Mouse (Mus musculus): Measurements from ENCODE around the gene Ppp2r5e. TPM values are rescaled to one million over a fixed set of nuclear protein-coding genes. Genes with fewer than 3 reads are reported as not detected.

Gene Ppp2r5e
- polyA plus RNA-seq, 1 experiment from 2014 or later: 19.3 TPM

- H3K4me1 ChIP-seq: peaks cover 6% of the 10 kb centered on the region; the same call in 1 of the 2 replicates
- no peak overlapping the region for H3K27ac ChIP-seq (replicated peaks)
- no peaks in the 10 kb centered on the region for H3K9me3 ChIP-seq (replicated peaks)
- H3K4me3 ChIP-seq (replicated peaks): no peak overlapping the region
- H3K4me2 ChIP-seq: no peak overlapping the region; the same call in 1 of the 2 replicates
- no peaks in the 10 kb centered on the region for H3K36me3 ChIP-seq
- no peaks in the 10 kb centered on the region for H3K27me3 ChIP-seq (replicated peaks)
- no peak for ATAC-seq (ENCODE audit: low FRiP score)
- WGBS: 47% methylated on average over 3 of the region's 3 CpGs
- no peak overlapping the region for H3K9ac ChIP-seq (replicated peaks)
Measured at GRCm38 (mm10) chr12:75615556-75615955, 19.5 kb upstream of the Ppp2r5e start.

- peaks cover 6% of the 10 kb centered on the region; the same call in 1 of the 2 replicates for H3K4me1 ChIP-seq
- WGBS: 73% methylated on average over 7 of the region's 7 CpGs
- no peak overlapping the region for H3K4me2 ChIP-seq
- no peak overlapping the region for H3K27ac ChIP-seq (replicated peaks)
- no peaks in the 10 kb centered on the region for H3K9me3 ChIP-seq (replicated peaks)
- H3K9ac ChIP-seq (replicated peaks): no peak overlapping the region
- H3K4me3 ChIP-seq (replicated peaks): no peak overlapping the region
- H3K36me3 ChIP-seq: no peaks in the 10 kb centered on the region
- H3K27me3 ChIP-seq (replicated peaks): no peaks in the 10 kb centered on the region
- ATAC-seq (ENCODE audit: low FRiP score): no peak
Measured at GRCm38 (mm10) chr12:75612711-75613110, 16.7 kb upstream of the Ppp2r5e start.

- Histone ChIP-seq H3K4me2 (no peak overlapping the region), H3K4me1 (peaks cover 9% of the 10 kb centered on the region), H3K27ac (replicated peaks) (no peak overlapping the region), H3K36me3 (no peaks in the 10 kb centered on the region), H3K9ac (replicated peaks) (no peak overlapping the region), H3K27me3 (replicated peaks) (no peaks in the 10 kb centered on the region), H3K9me3 (replicated peaks) (no peaks in the 10 kb centered on the region), H3K4me3 (replicated peaks) (no peak overlapping the region)
- no peak for ATAC-seq (ENCODE audit: low FRiP score)
- 24% methylated on average over 4 of the region's 4 CpGs for WGBS
Measured at GRCm38 (mm10) chr12:75599490-75599889, 3.4 kb upstream of the Ppp2r5e start.

- H3K4me3 ChIP-seq (replicated peaks): no peak overlapping the region
- no peak overlapping the region for H3K27ac ChIP-seq (replicated peaks)
- no peaks in the 10 kb centered on the region for H3K9me3 ChIP-seq (replicated peaks)
- no peaks in the 10 kb centered on the region for H3K27me3 ChIP-seq (replicated peaks)
- H3K4me1 ChIP-seq: peaks cover 14% of the 10 kb centered on the region
- H3K9ac ChIP-seq (replicated peaks): no peak overlapping the region
- no peak for ATAC-seq (ENCODE audit: low FRiP score)
- no peak overlapping the region for H3K4me2 ChIP-seq
- H3K36me3 ChIP-seq: no peaks in the 10 kb centered on the region
- WGBS: 74% methylated on average over 4 of the region's 4 CpGs
Measured at GRCm38 (mm10) chr12:75598988-75599387, 2.9 kb upstream of the Ppp2r5e start.

- H3K9ac ChIP-seq (replicated peaks): no peak overlapping the region
- no peak overlapping the region for H3K4me2 ChIP-seq
- no peaks in the 10 kb centered on the region for H3K27me3 ChIP-seq (replicated peaks)
- H3K27ac ChIP-seq (replicated peaks): no peak overlapping the region
- ATAC-seq (ENCODE audit: low FRiP score): no peak
- WGBS: 80% methylated on average over 4 of the region's 4 CpGs
- H3K9me3 ChIP-seq (replicated peaks): no peaks in the 10 kb centered on the region
- no peak overlapping the region for H3K4me3 ChIP-seq (replicated peaks)
- peaks cover 7% of the 10 kb centered on the region; the same call in 1 of the 2 replicates for H3K36me3 ChIP-seq
- H3K4me1 ChIP-seq: peaks cover 26% of the 10 kb centered on the region
Measured at GRCm38 (mm10) chr12:75597707-75598106, 1.7 kb upstream of the Ppp2r5e start.

GRCm38 (mm10) chr12:75595291-75596153 is 523 bp downstream of the Ppp2r5e start:
- Histone ChIP-seq H3K4me3 (replicated peaks) (peak overlapping the region; percentile 88), H3K9ac (replicated peaks) (peak overlapping the region; percentile 98), H3K4me2 (peak overlapping the region; percentile 84), H3K27me3 (replicated peaks) (no peaks in the 10 kb centered on the region), H3K36me3 (peaks cover 16% of the 10 kb centered on the region), H3K9me3 (replicated peaks) (no peaks in the 10 kb centered on the region), H3K4me1 (peaks cover 27% of the 10 kb centered on the region), H3K27ac (replicated peaks) (peak overlapping the region; percentile 95)
- under 1% methylated on average over 51 of the region's 97 CpGs for WGBS
- peak; percentile 33 for ATAC-seq (ENCODE audit: low FRiP score)

- no peak overlapping the region for H3K27ac ChIP-seq (replicated peaks)
- H3K9me3 ChIP-seq (replicated peaks): no peaks in the 10 kb centered on the region
- H3K9ac ChIP-seq (replicated peaks): peak overlapping the region; percentile 29
- H3K4me1 ChIP-seq: peaks cover 27% of the 10 kb centered on the region
- no peak for ATAC-seq (ENCODE audit: low FRiP score)
- peak overlapping the region; percentile 84 for H3K4me2 ChIP-seq
- no peaks in the 10 kb centered on the region for H3K27me3 ChIP-seq (replicated peaks)
- peak overlapping the region; percentile 88 for H3K4me3 ChIP-seq (replicated peaks)
- peaks cover 20% of the 10 kb centered on the region for H3K36me3 ChIP-seq
- WGBS: 38% methylated on average over 5 of the region's 5 CpGs
Measured at GRCm38 (mm10) chr12:75594404-75594803, 1.6 kb downstream of the Ppp2r5e start.

GRCm38 (mm10) chr12:75593817-75594216 is 2.2 kb downstream of the Ppp2r5e start:
- H3K4me3 ChIP-seq (replicated peaks): peak overlapping the region; percentile 88
- H3K36me3 ChIP-seq: peaks cover 23% of the 10 kb centered on the region
- ATAC-seq (ENCODE audit: low FRiP score): no peak
- H3K27me3 ChIP-seq (replicated peaks): no peaks in the 10 kb centered on the region
- H3K4me2 ChIP-seq: peak overlapping the region; percentile 84
- no peaks in the 10 kb centered on the region for H3K9me3 ChIP-seq (replicated peaks)
- no peak overlapping the region for H3K9ac ChIP-seq (replicated peaks)
- WGBS: 74% methylated on average over 4 of the region's 4 CpGs
- no peak overlapping the region for H3K27ac ChIP-seq (replicated peaks)
- H3K4me1 ChIP-seq: peaks cover 27% of the 10 kb centered on the region

GRCm38 (mm10) chr12:75587501-75587900 is 8.5 kb downstream of the Ppp2r5e start:
- Histone ChIP-seq H3K27ac (replicated peaks) (no peak overlapping the region), H3K27me3 (replicated peaks) (no peaks in the 10 kb centered on the region), H3K9ac (replicated peaks) (no peak overlapping the region), H3K36me3 (peaks cover 27% of the 10 kb centered on the region), H3K4me3 (replicated peaks) (no peak overlapping the region), H3K4me1 (no peaks in the 10 kb centered on the region; the same call in 1 of the 2 replicates), H3K9me3 (replicated peaks) (no peaks in the 10 kb centered on the region), H3K4me2 (no peak overlapping the region)
- ATAC-seq (ENCODE audit: low FRiP score): no peak

GRCm38 (mm10) chr12:75583776-75584175 is 12.3 kb downstream of the Ppp2r5e start:
- ATAC-seq (ENCODE audit: low FRiP score): no peak
- H3K36me3 ChIP-seq: peaks cover 13% of the 10 kb centered on the region
- no peaks in the 10 kb centered on the region for H3K27me3 ChIP-seq (replicated peaks)
- 84% methylated on average over 3 of the region's 3 CpGs for WGBS
- no peaks in the 10 kb centered on the region for H3K9me3 ChIP-seq (replicated peaks)
- no peak overlapping the region for H3K27ac ChIP-seq (replicated peaks)
- H3K4me3 ChIP-seq (replicated peaks): no peak overlapping the region
- H3K4me2 ChIP-seq: no peak overlapping the region
- H3K9ac ChIP-seq (replicated peaks): no peak overlapping the region
- no peaks in the 10 kb centered on the region; the same call in 1 of the 2 replicates for H3K4me1 ChIP-seq

- Histone ChIP-seq H3K4me3 (replicated peaks) (no peak overlapping the region), H3K36me3 (peaks cover under 1% of the 10 kb centered on the region; the same call in 1 of the 2 replicates), H3K9ac (replicated peaks) (no peak overlapping the region), H3K27ac (replicated peaks) (no peak overlapping the region), H3K9me3 (replicated peaks) (no peaks in the 10 kb centered on the region), H3K27me3 (replicated peaks) (no peaks in the 10 kb centered on the region), H3K4me2 (no peak overlapping the region), H3K4me1 (0 out of 2 replicates have a peak, but pooled peaks cover 3% of the 10 kb centered on the region)
- ATAC-seq (ENCODE audit: low FRiP score): no peak
- 95% methylated on average over 2 of the region's 2 CpGs for WGBS
Measured at GRCm38 (mm10) chr12:75579076-75579475, 17.0 kb downstream of the Ppp2r5e start.

- Histone ChIP-seq H3K36me3 (no peaks in the 10 kb centered on the region), H3K9ac (replicated peaks) (no peak overlapping the region), H3K4me1 (0 out of 2 replicates have a peak, but pooled peaks cover 3% of the 10 kb centered on the region), H3K9me3 (replicated peaks) (no peaks in the 10 kb centered on the region), H3K4me2 (no peak overlapping the region), H3K4me3 (replicated peaks) (no peak overlapping the region), H3K27ac (replicated peaks) (no peak overlapping the region), H3K27me3 (replicated peaks) (no peaks in the 10 kb centered on the region)
- 86% methylated on average over 5 of the region's 5 CpGs for WGBS
- ATAC-seq (ENCODE audit: low FRiP score): no peak
Measured at GRCm38 (mm10) chr12:75577255-75577654, 18.8 kb downstream of the Ppp2r5e start.
